Mouse (Mus musculus) kidney, embryonic 15.5 days (tissue): Measurements from ENCODE around the gene Slc22a20. TPM values are rescaled to one million over a fixed set of nuclear protein-coding genes. Genes with fewer than 3 reads are reported as not detected.
A peak's percentile ranks its signal among the peaks of the same experiment; 100 is the strongest.

Source experiments
- ATAC-seq: fragments of 200-750 bp; cut with Nextera tagmentation; replicated peaks from 2 replicates; pipeline ENCODE4 v1.8.0; 2017; ENCODE audit warnings: moderate TSS enrichment; ENCODE audit not compliant: low FRiP score
- H3K27ac ChIP-seq: fragments of 300-500 bp; sonication (generic); 2 replicates; pipeline ENCODE4 v1.5.1; 2015; ENCODE audit warnings: mild to moderate bottlenecking, inconsistent platforms
- H3K27me3 ChIP-seq: fragments of 300-500 bp; sonication (generic); 2 replicates; pipeline ENCODE4 v1.6.1; 2015; ENCODE audit warnings: inconsistent platforms
- H3K36me3 ChIP-seq: fragments of 300-500 bp; sonication (generic); 2 replicates; pipeline ENCODE4 v1.6.1; 2015; ENCODE audit warnings: inconsistent platforms
- H3K4me1 ChIP-seq: fragments of 300-500 bp; sonication (generic); 2 replicates; pipeline ENCODE4 v1.6.1; 2015; ENCODE audit warnings: inconsistent platforms
- H3K4me2 ChIP-seq: fragments of 300-500 bp; sonication (generic); 2 replicates; pipeline ENCODE4 v1.6.1; 2015; ENCODE audit warnings: moderate library complexity, mild to moderate bottlenecking, inconsistent platforms
- H3K4me3 ChIP-seq: fragments of 300-500 bp; sonication (generic); replicated peaks from 2 replicates; pipeline ENCODE4 v1.5.1; 2015; ENCODE audit warnings: mild to moderate bottlenecking, inconsistent platforms
- H3K9ac ChIP-seq: fragments of 300-500 bp; sonication (generic); 2 replicates; pipeline ENCODE4 v1.6.1; 2015; ENCODE audit warnings: mild to moderate bottlenecking, inconsistent platforms
- H3K9me3 ChIP-seq: fragments of 300-500 bp; sonication (generic); replicated peaks from 2 replicates; pipeline ENCODE4 v1.6.1; 2016; ENCODE audit warnings: inconsistent platforms
- WGBS: fragments of 180-500 bp; shearing (Covaris S2); methylation state at CpG from one replicate; pipeline ENCODE4 v1.1.7; 2015; ENCODE audit warnings: mixed read lengths; 5-methylcytosine and 5-hydroxymethylcytosine counted together
- polyA plus RNA-seq: library from polyadenylated mRNA; unstranded; fragments of >200 nt; fragmentation: Nextera tagmentation; extraction: Ambion mirVana; gene quantifications from 2 replicates; pipeline ENCODE4 v1.2.1, GENCODE M21; 2015

The Slc22a20 gene
- polyA plus RNA-seq, 1 experiment from 2014 or later, result not detected

- 0 out of 2 replicates have a peak, but pooled peaks have one; percentile 19 for ATAC-seq
- 0 out of 2 replicates have a peak overlapping the region, but pooled peaks have one; percentile 21 for H3K9ac ChIP-seq
- H3K4me3 ChIP-seq, result peak overlapping the region; percentile 53
- peak overlapping the region; percentile 56 for H3K27ac ChIP-seq
- no peaks in the 10 kb centered on the region for H3K9me3 ChIP-seq
- peak overlapping the region; percentile 74 for H3K4me2 ChIP-seq
- H3K4me1 ChIP-seq, result peaks cover 41% of the 10 kb centered on the region
- peaks cover 39% of the 10 kb centered on the region for H3K36me3 ChIP-seq
- 14% methylated on average over 9 of the region's 9 CpGs for WGBS
- peaks cover 4% of the 10 kb centered on the region; the same call in 1 of the 2 replicates for H3K27me3 ChIP-seq
These were observed 64.2 kb downstream of the Slc22a20 start for GRCm38 (mm10) chr19:5921715-5922114.

Other genes with a start within 250 kb of the Slc22a20 start
- 18.5 and 18.8 TPM in 2 replicates for gene Ltbp3, start 245.2 kb downstream of the Slc22a20 start, polyA plus RNA-seq
- gene Scyl1, start 214.7 kb downstream of the Slc22a20 start, polyA plus RNA-seq, result 69.6 and 76.0 TPM in 2 replicates
- 40.2 and 43.1 TPM in 2 replicates for gene Frmd8, start 110.9 kb downstream of the Slc22a20 start, polyA plus RNA-seq
- gene Slc25a45, start 108.3 kb downstream of the Slc22a20 start, polyA plus RNA-seq, result 8.1 and 8.5 TPM in 2 replicates
- gene Tigd3, start 92.0 kb downstream of the Slc22a20 start, polyA plus RNA-seq, result 4.2 and 4.7 TPM in 2 replicates
- 166 and 178 TPM in 2 replicates for gene Dpf2, start 73.1 kb downstream of the Slc22a20 start, polyA plus RNA-seq
- gene Cdc42ep2, start 61.3 kb downstream of the Slc22a20 start, polyA plus RNA-seq, result 13.4 and 15.5 TPM in 2 replicates
- 75.3 and 83.2 TPM in 2 replicates for gene Pola2, start 21.9 kb downstream of the Slc22a20 start, polyA plus RNA-seq
- 8.4 and 11.1 TPM in 2 replicates for gene Capn1, start 29.8 kb upstream of the Slc22a20 start, polyA plus RNA-seq
- 35.6 and 38.5 TPM in 2 replicates for gene Syvn1, start 60.4 kb upstream of the Slc22a20 start, polyA plus RNA-seq
- gene Mrpl49, start 71.6 kb upstream of the Slc22a20 start, polyA plus RNA-seq, result 77.9 and 81.6 TPM in 2 replicates
- 741 and 838 TPM in 2 replicates for gene Fau, start 71.7 kb upstream of the Slc22a20 start, polyA plus RNA-seq
- gene Znhit2, start 75.0 kb upstream of the Slc22a20 start, polyA plus RNA-seq, result 33.0 and 33.2 TPM in 2 replicates
- 23.6 and 24.9 TPM in 2 replicates for gene Tm7sf2, start 82.2 kb upstream of the Slc22a20 start, polyA plus RNA-seq
- 70.3 and 78.5 TPM in 2 replicates for gene Vps51, start 91.1 kb upstream of the Slc22a20 start, polyA plus RNA-seq
- not detected in 2 replicates for gene Tmem262, start 93.9 kb upstream of the Slc22a20 start, polyA plus RNA-seq
- gene Gm28374, start 96.1 kb upstream of the Slc22a20 start, polyA plus RNA-seq, result 1.6 and 2.0 TPM in 2 replicates
- 73.7 and 79.5 TPM in 2 replicates for gene Zfpl1, start 98.8 kb upstream of the Slc22a20 start, polyA plus RNA-seq
- 44.8 and 45.8 TPM in 2 replicates for gene Cdca5, start 98.8 kb upstream of the Slc22a20 start, polyA plus RNA-seq
- 0.34 and 0.55 TPM in 2 replicates for gene AC131692.1, start 108.3 kb upstream of the Slc22a20 start, polyA plus RNA-seq
- gene Naaladl1, start 119.6 kb upstream of the Slc22a20 start, polyA plus RNA-seq, result 0.51 and 0.54 TPM in 2 replicates
- 44.0 and 47.2 TPM in 2 replicates for gene Sac3d1, start 132.5 kb upstream of the Slc22a20 start, polyA plus RNA-seq
- 32.3 and 34.2 TPM in 2 replicates for gene Snx15, start 142.2 kb upstream of the Slc22a20 start, polyA plus RNA-seq
- gene Batf2, start 154.8 kb upstream of the Slc22a20 start, polyA plus RNA-seq, result 0.52 and 0.54 TPM in 2 replicates
- 103 and 113 TPM in 2 replicates for gene Arl2, start 155.4 kb upstream of the Slc22a20 start, polyA plus RNA-seq
- gene Majin, start 198.2 kb upstream of the Slc22a20 start, polyA plus RNA-seq, result not detected in 2 replicates
- gene Gpha2, start 240.2 kb upstream of the Slc22a20 start, polyA plus RNA-seq, result 0.39 and 0.74 TPM in 2 replicates
- 22.9 and 27.6 TPM in 2 replicates for gene Ppp2r5b, start 249.7 kb upstream of the Slc22a20 start, polyA plus RNA-seq